In the genomic region with DNA sequence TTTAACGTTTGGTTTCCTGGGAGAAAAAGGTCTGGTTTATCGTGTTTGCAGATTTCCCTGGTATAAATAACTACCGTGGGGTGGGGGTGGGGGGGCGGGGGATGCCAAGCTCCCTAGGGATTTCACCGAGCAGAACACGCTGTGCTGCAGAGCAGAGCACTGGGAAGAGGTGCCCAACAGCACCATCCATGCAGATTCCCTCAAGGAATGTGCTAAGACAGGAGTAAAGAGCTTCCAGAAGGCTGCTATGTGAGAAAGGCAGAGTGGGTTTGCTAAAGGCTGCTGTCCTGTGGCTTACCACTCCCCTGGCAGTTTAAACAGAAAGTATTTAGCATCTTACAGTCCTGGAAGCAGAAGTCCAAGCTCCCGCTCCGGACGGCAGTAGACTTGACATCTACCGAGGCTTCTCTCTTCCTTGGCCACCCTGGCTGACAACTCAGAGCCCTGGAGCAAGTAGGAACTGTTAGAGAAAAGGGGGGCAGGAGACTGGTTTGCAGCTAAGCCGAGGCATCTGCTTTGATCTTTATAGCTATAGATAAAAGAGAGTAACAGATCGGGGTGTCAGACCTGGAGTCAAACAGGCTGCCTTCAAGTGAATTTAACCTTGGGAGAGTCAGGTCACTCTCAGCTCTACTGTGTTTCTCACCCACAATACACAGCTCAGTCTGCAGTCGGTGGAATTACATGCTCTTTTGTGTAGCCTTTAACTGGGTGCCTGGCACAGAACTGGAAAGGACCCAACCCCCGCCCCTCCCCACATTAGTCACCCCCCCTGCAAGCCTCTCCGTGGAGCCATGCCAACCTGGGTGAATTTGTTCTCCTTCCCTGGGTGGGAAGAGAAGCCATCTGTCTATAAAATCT, we compare ENCODE assay signal across 8 mouse cellular contexts.
DNase-seq lines count a peak whose midpoint lies in the region; ATAC-seq and TF ChIP-seq lines count a peak whose summit lies in the region.

No protein-coding gene starts in this region.

- 0 out of 2 replicates have a peak overlapping the region, but pooled peaks have one; percentile 29 for H3K9ac ChIP-seq in heart, embryonic 11.5 days (ENCODE audit: low read depth, low read length)

- intact Hi-C loops in heart, postnatal 25 days (cut with DNase I) = no loop called here

- ATAC-seq in heart, embryonic 11.5 days (replicated peaks; ENCODE audit: insufficient number of reproducible peaks, low FRiP score, low TSS enrichment) = no peak

- DNase-seq in heart, postnatal 25 days (ENCODE audit: low spot score) = no peak
- peak; percentile 94 for DNase-seq in brain, embryonic 14.5 days (ENCODE audit: low read depth)
- DNase-seq in frontal cortex, adult 2 months (ENCODE audit: extremely low spot score in 1 of 2, low spot score in 1 of 2) = peak; percentile 49 to 83
- DNase-seq in layer of hippocampus, postnatal 14 days (ENCODE audit: low spot score in 2 of 2) = peak; percentile 68 to 85
- peak; percentile 70 for DNase-seq in right cerebral cortex, adult 18-20 months
- DNase-seq in gastrocnemius, postnatal 4 days (ENCODE audit: low spot score in 2 of 2) = no peak
- DNase-seq in urinary bladder, postnatal 4 days (ENCODE audit: low spot score in 2 of 2) = no peak

- no peak for TF ChIP-seq POLR2A in brain, embryonic 14.5 days (IDR thresholded peaks at IDR 0.05; ENCODE audit: borderline replicate concordance, extremely low read depth, insufficient read depth, insufficient read length, poor library complexity, severe bottlenecking)

- no peak overlapping the region for H3K27ac ChIP-seq in heart, embryonic 11.5 days (ENCODE audit: low read depth, low read length)

- peaks cover 7% of the 10 kb centered on the region; the same call in 1 of the 2 replicates for H3K4me1 ChIP-seq in heart, embryonic 11.5 days (ENCODE audit: control insufficient read depth, insufficient read depth, low read length)

- H3K4me3 ChIP-seq in heart, embryonic 11.5 days (ENCODE audit: low read depth, low read length) = no peak overlapping the region

- WGBS in heart, embryonic 11.5 days (ENCODE audit: insufficient replicate concordance) = 23% methylated on average over 15 of the region's 15 CpGs

- H3K27me3 ChIP-seq in heart, embryonic 11.5 days (ENCODE audit: control insufficient read depth, insufficient read depth, low read length) = no peaks in the 10 kb centered on the region

- no peaks in the 10 kb centered on the region for H3K36me3 ChIP-seq in heart, embryonic 11.5 days (ENCODE audit: control insufficient read depth, insufficient read depth, low read length)

- no peaks in the 10 kb centered on the region for H3K9me3 ChIP-seq in heart, embryonic 11.5 days (replicated peaks; ENCODE audit: control insufficient read depth, low read length)

- TF ChIP-seq CTCF in brain, embryonic 14.5 days (IDR thresholded peaks at IDR 0.05; ENCODE audit: borderline replicate concordance, extremely low read depth, insufficient read depth, insufficient read length) = no peak

- H3K4me2 ChIP-seq in heart, embryonic 11.5 days = peak overlapping the region; percentile 36

Comparison
In these comparisons a context has a peak if more than half of its experiments do, and no peak if none do; other contexts are left out.
1. DNase-seq: peak in brain, embryonic 14.5 days (single experiment), frontal cortex, adult 2 months (2 of 2), layer of hippocampus, postnatal 14 days (2 of 2) and right cerebral cortex, adult 18-20 months (single experiment); none in heart, postnatal 25 days (single experiment), gastrocnemius, postnatal 4 days (0 of 2) and urinary bladder, postnatal 4 days (0 of 2).